Mouse (Mus musculus) lung, embryonic 15.5 days (tissue): ENCODE measurements around the gene Pnkd. TPM values are rescaled to one million over a fixed set of nuclear protein-coding genes. Genes with fewer than 3 reads are reported as not detected.
A peak's percentile ranks its signal among the peaks of the same experiment; 100 is the strongest.

ENCODE experiments used
- ATAC-seq: fragments of 200-750 bp; cut with Nextera tagmentation; 2 replicates; pipeline ENCODE4 v1.8.0; 2017; ENCODE audit warnings: moderate number of reproducible peaks, borderline replicate concordance; ENCODE audit not compliant: low FRiP score, low TSS enrichment; ENCODE audit errors: extremely low read depth
- H3K27ac ChIP-seq: fragments of 300-500 bp; sonication (generic); 2 replicates; pipeline ENCODE4 v1.5.1; 2015; ENCODE audit warnings: moderate library complexity, mild to moderate bottlenecking, inconsistent platforms
- H3K27me3 ChIP-seq: fragments of 300-500 bp; sonication (generic); 2 replicates; pipeline ENCODE4 v1.6.1; 2015; ENCODE audit warnings: inconsistent platforms
- H3K36me3 ChIP-seq: fragments of 300-500 bp; sonication (generic); 2 replicates; pipeline ENCODE4 v1.6.1; 2015; ENCODE audit warnings: inconsistent platforms
- H3K4me1 ChIP-seq: fragments of 300-500 bp; sonication (generic); 2 replicates; pipeline ENCODE4 v1.6.1; 2015; ENCODE audit warnings: inconsistent platforms
- H3K4me2 ChIP-seq: fragments of 300-500 bp; sonication (generic); 2 replicates; pipeline ENCODE4 v1.6.1; 2015; ENCODE audit warnings: inconsistent platforms, mild to moderate bottlenecking, moderate library complexity
- H3K4me3 ChIP-seq: fragments of 300-500 bp; sonication (generic); 2 replicates; pipeline ENCODE4 v1.5.1; 2015; ENCODE audit warnings: mild to moderate bottlenecking, inconsistent platforms
- H3K9ac ChIP-seq: fragments of 300-500 bp; sonication (generic); 2 replicates; pipeline ENCODE4 v1.6.1; 2015; ENCODE audit warnings: inconsistent platforms
- H3K9me3 ChIP-seq: fragments of 300-500 bp; sonication (generic); 2 replicates; pipeline ENCODE4 v1.6.1; 2016; ENCODE audit warnings: inconsistent platforms
- WGBS: fragments of 180-500 bp; shearing (Covaris S2); methylation state at CpG from one replicate; pipeline ENCODE4 v1.1.7; 2015; 5-methylcytosine and 5-hydroxymethylcytosine counted together
- polyA plus RNA-seq: library from polyadenylated mRNA; unstranded; fragments of >200 nt; fragmentation: Nextera tagmentation; extraction: Ambion mirVana; gene quantifications from 2 replicates; pipeline ENCODE4 v1.2.1, GENCODE M21; 2015

Gene Pnkd
- polyA plus RNA-seq, 1 experiment from 2014 or later = 106 TPM

DNA sequence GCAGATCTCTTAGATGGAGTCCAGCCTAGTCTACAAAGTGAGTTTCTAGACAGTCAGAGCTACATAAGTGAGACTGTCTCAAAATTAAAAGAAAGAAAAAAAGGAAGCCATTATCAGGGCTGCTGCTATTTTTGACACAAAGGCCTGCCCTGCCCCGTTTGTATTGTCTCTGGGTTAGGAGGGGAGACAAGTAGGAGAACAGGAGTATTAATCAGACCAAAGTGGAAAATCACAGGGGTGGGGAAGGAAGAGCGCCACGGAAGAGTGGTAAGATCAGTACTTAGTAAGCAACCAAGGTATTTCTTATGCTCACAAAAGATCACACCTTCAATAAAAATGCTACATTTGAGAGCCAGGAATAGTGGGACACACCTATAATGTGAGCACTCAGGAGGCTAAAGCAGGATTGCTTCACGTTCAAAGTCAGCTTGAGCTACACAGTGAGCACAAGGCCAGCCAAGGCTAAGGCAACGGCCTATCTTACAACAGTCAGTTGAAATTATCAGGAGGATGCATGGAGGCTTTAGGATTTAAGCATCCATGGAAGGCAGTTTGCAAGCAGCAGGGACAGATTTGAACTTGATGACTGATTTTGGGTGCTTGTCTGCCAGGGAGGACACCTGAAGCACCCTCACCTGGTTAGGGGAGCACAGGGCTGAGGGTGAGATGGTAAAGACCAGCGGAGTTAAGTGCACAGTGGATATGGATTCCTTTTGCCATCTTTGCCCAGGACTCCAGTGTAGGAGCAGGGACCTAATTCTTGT, 15.8 kb downstream of the Pnkd start:
- no peak overlapping the region for H3K9ac ChIP-seq
- H3K4me1 ChIP-seq = peaks cover 71% of the 10 kb centered on the region
- peak overlapping the region; percentile 31; the same call in 1 of the 2 replicates for H3K27ac ChIP-seq
- ATAC-seq = no peak
- no peaks in the 10 kb centered on the region for H3K9me3 ChIP-seq
- 74% methylated on average over 6 of the region's 6 CpGs for WGBS
- no peak overlapping the region for H3K4me3 ChIP-seq
- no peaks in the 10 kb centered on the region for H3K36me3 ChIP-seq
- H3K4me2 ChIP-seq = no peak overlapping the region
- no peaks in the 10 kb centered on the region for H3K27me3 ChIP-seq

DNA sequence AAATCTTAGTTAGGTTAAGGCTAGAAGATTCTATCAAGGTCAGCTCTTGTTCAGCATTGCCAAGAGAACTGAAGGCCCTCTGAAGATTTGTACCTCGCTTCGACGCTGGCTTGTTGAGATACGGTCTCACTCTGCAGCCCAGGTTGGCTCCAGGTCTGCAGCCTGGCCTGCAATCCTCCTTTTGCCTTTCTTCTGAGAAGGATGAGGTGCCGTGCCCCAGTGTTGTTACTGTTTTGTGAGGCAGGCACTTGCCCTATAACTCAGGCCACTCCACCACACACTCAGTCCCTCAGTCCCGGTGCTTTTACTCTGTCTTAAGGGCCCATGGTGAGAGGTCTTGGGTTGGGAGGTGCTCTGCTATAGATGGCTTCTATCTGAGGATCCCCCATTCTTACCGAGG, 17.5 kb downstream of the Pnkd start:
- Histone ChIP-seq H3K4me2 (peak overlapping the region; percentile 80), H3K9me3 (no peaks in the 10 kb centered on the region), H3K4me1 (peaks cover 54% of the 10 kb centered on the region), H3K4me3 (no peak overlapping the region), H3K27ac (no peak overlapping the region), H3K27me3 (no peaks in the 10 kb centered on the region), H3K9ac (no peak overlapping the region), H3K36me3 (no peaks in the 10 kb centered on the region)
- 85% methylated on average over 7 of the region's 7 CpGs for WGBS
- no peak for ATAC-seq

DNA sequence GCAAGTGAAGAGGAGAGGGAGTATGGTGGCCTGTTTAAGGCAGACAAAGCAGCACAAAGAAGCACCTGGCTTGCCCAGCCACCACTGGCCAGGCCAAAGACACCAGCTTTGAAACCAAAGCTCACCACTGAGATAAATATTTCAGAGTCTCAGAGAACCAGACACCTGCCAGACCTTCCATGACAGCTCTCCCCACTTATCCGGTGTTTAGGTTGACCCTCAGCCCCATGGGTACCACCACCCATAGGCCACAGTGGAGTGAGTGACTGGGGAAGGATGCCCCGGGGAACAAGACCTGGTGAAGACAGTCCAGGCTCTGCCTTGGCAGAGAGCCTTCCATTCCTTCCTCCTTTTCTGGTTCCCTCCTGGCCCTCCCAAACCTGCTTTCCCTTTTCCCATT, 18.1 kb downstream of the Pnkd start:
- peak overlapping the region; percentile 80 for H3K4me2 ChIP-seq
- 74% methylated on average over 2 of the region's 2 CpGs for WGBS
- H3K27me3 ChIP-seq = no peaks in the 10 kb centered on the region
- H3K36me3 ChIP-seq = no peaks in the 10 kb centered on the region
- H3K4me3 ChIP-seq = peak overlapping the region; percentile 75
- peaks cover 48% of the 10 kb centered on the region for H3K4me1 ChIP-seq
- no peak overlapping the region for H3K27ac ChIP-seq
- H3K9me3 ChIP-seq = no peaks in the 10 kb centered on the region
- no peak for ATAC-seq
- no peak overlapping the region for H3K9ac ChIP-seq

- peak; percentile 88 for ATAC-seq
- Histone ChIP-seq H3K27me3 (no peaks in the 10 kb centered on the region), H3K4me2 (peak overlapping the region; percentile 80), H3K9me3 (no peaks in the 10 kb centered on the region), H3K4me3 (peak overlapping the region; percentile 75), H3K27ac (peak overlapping the region; percentile 97), H3K9ac (peak overlapping the region; percentile 78), H3K36me3 (no peaks in the 10 kb centered on the region), H3K4me1 (peaks cover 39% of the 10 kb centered on the region)
- WGBS = under 1% methylated on average over 56 of the region's 56 CpGs
Measured at GRCm38 (mm10) chr1:74303509-74304338, 19.0 kb downstream of the Pnkd start.

- 0 out of 2 replicates have a peak, but pooled peaks have one; percentile 11 for ATAC-seq
- Histone ChIP-seq H3K4me1 (peaks cover 33% of the 10 kb centered on the region), H3K9ac (peak overlapping the region; percentile 78), H3K9me3 (no peaks in the 10 kb centered on the region), H3K4me3 (peak overlapping the region; percentile 75), H3K27ac (peak overlapping the region; percentile 97), H3K36me3 (no peaks in the 10 kb centered on the region), H3K4me2 (peak overlapping the region; percentile 80), H3K27me3 (no peaks in the 10 kb centered on the region)
- 4% methylated on average over 12 of the region's 12 CpGs for WGBS
Measured at GRCm38 (mm10) chr1:74304339-74304790, 19.6 kb downstream of the Pnkd start.

GRCm38 (mm10) chr1:74304946-74305345, 20.2 kb downstream of the Pnkd start:
- no peak overlapping the region for H3K27ac ChIP-seq
- H3K4me2 ChIP-seq = no peak overlapping the region
- 41% methylated on average over 4 of the region's 4 CpGs for WGBS
- H3K4me3 ChIP-seq = no peak overlapping the region
- H3K9me3 ChIP-seq = no peaks in the 10 kb centered on the region
- H3K36me3 ChIP-seq = no peaks in the 10 kb centered on the region
- no peak overlapping the region for H3K9ac ChIP-seq
- ATAC-seq = peak; percentile 48; the same call in 1 of the 2 replicates
- peaks cover 28% of the 10 kb centered on the region for H3K4me1 ChIP-seq
- H3K27me3 ChIP-seq = no peaks in the 10 kb centered on the region

GRCm38 (mm10) chr1:74305522-74305921, 20.8 kb downstream of the Pnkd start, which contains the start of gene Tmbim1:
Gene Tmbim1 (minus strand): TSS chr1:74305622.
- ATAC-seq = no peak
- Histone ChIP-seq H3K9me3 (no peaks in the 10 kb centered on the region), H3K9ac (peak within 1 kb of the TSS; percentile 78; the same call in 1 of the 2 replicates), H3K27me3 (no peaks in the 10 kb centered on the region), H3K4me2 (peak within 1 kb of the TSS; percentile 80), H3K4me3 (peak within 1 kb of the TSS; percentile 75), H3K4me1 (peaks cover 23% of the 10 kb centered on the region), H3K36me3 (no peaks in the 10 kb centered on the region), H3K27ac (peak within 1 kb of the TSS; percentile 97)
- WGBS = 89% methylated on average over 2 of the region's 2 CpGs

GRCm38 (mm10) chr1:74307146-74307545, 22.4 kb downstream of the Pnkd start:
- Histone ChIP-seq H3K27ac (no peak overlapping the region), H3K4me2 (no peak overlapping the region), H3K9ac (no peak overlapping the region), H3K4me3 (no peak overlapping the region), H3K4me1 (peaks cover 17% of the 10 kb centered on the region), H3K27me3 (no peaks in the 10 kb centered on the region), H3K36me3 (no peaks in the 10 kb centered on the region), H3K9me3 (no peaks in the 10 kb centered on the region)
- 92% methylated on average over 1 of the region's 1 CpGs for WGBS
- no peak for ATAC-seq

GRCm38 (mm10) chr1:74308001-74308964, 23.6 kb downstream of the Pnkd start:
- H3K27me3 ChIP-seq = no peaks in the 10 kb centered on the region
- H3K4me3 ChIP-seq = no peak overlapping the region
- H3K9me3 ChIP-seq = no peaks in the 10 kb centered on the region
- peaks cover 9% of the 10 kb centered on the region; the same call in 1 of the 2 replicates for H3K4me1 ChIP-seq
- no peak overlapping the region for H3K27ac ChIP-seq
- WGBS = 74% methylated on average over 10 of the region's 10 CpGs
- no peak overlapping the region for H3K9ac ChIP-seq
- H3K36me3 ChIP-seq = no peaks in the 10 kb centered on the region
- no peak for ATAC-seq
- H3K4me2 ChIP-seq = no peak overlapping the region

- Histone ChIP-seq H3K4me1 (peaks cover 6% of the 10 kb centered on the region; the same call in 1 of the 2 replicates), H3K4me2 (no peak overlapping the region), H3K27me3 (no peaks in the 10 kb centered on the region), H3K27ac (no peak overlapping the region), H3K9ac (no peak overlapping the region), H3K36me3 (no peaks in the 10 kb centered on the region), H3K4me3 (no peak overlapping the region), H3K9me3 (no peaks in the 10 kb centered on the region)
- no peak for ATAC-seq
- WGBS = 24% methylated on average over 3 of the region's 3 CpGs
Measured at GRCm38 (mm10) chr1:74309767-74310166, 25.0 kb downstream of the Pnkd start.
